Mouse (Mus musculus) skeletal muscle tissue, adult 2 months (tissue): ENCODE measurements around the gene Mymx.

ENCODE experiments used
- DNase-seq: peaks from one replicate; pipeline ENCODE4 v3.0.0-alpha.2; 2012; ENCODE audit warnings: low read depth, low spot score

Mymx gene

GRCm38 (mm10) chr17:45572103-45573086 lies 29.5 kb downstream of the Mymx start:
- DNase-seq, result peak; percentile 74

GRCm38 (mm10) chr17:45569999-45570398 lies 31.9 kb downstream of the Mymx start:
- no peak for DNase-seq

DNA sequence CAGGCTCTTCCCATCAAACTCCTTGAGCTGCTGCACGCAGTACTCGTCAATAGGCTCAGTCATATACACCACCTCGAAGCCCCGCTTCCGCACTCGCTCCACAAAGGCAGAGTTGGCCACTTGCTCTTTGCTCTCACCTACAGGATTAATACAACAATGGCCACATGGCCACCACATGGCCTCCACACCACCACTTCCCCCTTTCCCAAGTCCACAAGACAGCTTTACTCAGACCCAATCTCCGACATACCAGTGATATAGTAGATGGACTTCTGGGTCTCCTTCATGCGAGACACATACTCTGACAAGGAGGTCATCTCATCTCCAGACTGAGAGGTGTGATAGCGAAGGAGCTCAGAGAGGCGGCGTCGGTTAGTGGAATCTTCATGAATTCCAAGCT lies 32.9 kb downstream of the Mymx start:
- no peak for DNase-seq

GRCm38 (mm10) chr17:45567162-45567601 lies 34.7 kb downstream of the Mymx start:
- DNase-seq, result no peak

DNA sequence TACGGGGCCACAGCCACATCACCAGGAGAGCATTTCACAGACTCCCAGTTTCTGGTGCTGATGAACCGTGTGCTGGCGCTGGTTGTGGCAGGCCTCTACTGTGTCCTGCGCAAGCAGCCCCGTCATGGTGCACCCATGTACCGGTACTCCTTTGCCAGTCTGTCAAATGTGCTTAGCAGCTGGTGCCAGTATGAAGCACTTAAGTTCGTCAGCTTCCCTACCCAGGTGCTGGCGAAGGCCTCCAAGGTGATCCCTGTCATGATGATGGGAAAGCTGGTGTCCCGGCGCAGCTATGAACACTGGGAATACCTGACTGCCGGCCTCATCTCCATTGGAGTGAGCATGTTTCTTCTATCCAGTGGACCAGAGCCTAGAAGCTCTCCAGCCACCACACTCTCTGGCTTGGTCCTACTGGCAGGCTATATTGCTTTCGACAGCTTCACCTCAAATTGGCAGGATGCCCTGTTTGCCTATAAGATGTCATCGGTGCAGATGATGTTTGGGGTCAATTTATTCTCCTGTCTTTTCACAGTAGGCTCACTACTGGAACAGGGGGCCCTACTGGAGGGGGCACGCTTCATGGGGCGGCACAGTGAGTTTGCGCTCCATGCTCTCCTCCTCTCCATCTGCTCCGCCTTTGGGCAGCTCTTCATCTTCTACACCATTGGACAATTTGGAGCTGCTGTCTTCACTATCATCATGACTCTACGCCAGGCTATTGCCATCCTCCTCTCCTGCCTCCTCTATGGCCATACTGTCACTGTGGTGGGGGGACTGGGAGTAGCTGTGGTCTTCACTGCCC lies 35.3 kb downstream of the Mymx start:
- DNase-seq, result no peak

GRCm38 (mm10) chr17:45566031-45566359 lies 35.9 kb downstream of the Mymx start:
- no peak for DNase-seq

GRCm38 (mm10) chr17:45565103-45565502 lies 36.8 kb downstream of the Mymx start:
- DNase-seq, result no peak

DNA sequence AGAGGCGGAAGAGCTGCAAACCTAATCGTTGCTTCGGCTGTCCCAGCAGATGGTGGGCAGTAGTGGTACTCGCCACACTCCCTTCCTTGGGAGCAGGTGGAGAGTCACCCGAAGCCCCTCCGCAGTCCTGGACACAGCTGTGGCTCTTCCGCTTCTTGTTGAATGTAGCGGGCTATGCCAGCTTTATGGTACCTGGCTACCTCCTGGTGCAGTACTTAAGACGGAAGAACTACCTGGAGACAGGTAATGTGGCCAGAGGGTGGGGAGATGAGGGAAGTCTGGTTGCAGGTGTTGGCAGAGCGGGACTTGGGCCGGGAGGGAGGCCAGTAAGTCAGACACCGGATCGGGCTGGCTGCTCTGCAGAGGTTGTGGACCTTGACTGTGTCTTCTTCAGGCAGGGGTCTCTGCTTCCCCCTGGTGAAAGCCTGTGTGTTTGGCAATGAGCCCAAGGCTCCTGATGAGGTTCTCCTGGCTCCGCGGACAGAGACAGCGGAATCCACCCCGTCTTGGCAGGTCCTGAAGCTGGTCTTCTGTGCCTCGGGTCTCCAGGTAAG lies 37.3 kb downstream of the Mymx start:
- no peak for DNase-seq

DNA sequence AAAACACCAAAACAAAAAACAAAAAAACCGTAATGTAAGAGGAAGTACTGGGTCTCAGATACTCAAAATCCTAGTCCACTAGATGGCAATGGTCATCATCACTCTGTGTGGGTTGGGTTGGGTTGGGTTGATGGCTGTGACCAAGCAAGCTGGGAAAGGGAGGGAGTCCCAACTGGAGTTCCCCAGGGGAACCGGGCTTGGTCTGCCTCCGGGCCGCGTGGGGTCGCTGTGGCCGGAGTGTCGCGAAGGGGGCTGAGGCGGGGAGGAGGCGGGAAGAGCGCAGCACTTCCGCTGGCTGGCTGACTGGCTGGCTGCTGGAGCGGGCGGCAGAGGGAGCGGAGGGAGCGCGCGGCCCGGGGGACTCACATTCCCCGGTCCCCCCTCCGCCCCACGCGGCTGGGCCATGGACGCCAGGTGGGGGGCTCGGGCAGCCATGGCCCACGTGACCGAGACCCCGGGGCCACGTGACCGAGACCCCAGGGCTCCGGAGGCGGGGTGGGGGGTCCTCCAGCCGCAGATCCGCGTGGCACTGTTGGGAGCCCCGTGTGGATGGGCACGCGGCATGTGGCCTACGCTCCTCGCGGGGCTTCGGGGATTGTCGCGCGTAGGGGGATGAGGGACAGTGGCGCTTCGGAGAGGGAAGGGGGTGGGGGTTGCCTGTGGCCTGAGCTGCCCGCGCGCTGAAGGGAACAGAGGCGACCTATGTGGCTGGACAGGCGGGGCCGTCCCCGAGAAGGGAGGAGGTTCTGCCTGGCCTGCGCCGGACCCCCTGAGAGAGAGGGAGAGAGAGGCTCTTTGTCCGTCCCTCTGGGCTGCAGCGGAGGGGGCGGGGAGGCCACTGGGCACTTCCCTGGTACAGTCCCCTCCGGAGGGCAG lies 38.0 kb downstream of the Mymx start, which contains the start of gene Slc35b2:
Gene Slc35b2 (plus strand): TSS at position 220 of the 876 bp plus-strand sequence.
- peak; percentile 91 for DNase-seq

DNA sequence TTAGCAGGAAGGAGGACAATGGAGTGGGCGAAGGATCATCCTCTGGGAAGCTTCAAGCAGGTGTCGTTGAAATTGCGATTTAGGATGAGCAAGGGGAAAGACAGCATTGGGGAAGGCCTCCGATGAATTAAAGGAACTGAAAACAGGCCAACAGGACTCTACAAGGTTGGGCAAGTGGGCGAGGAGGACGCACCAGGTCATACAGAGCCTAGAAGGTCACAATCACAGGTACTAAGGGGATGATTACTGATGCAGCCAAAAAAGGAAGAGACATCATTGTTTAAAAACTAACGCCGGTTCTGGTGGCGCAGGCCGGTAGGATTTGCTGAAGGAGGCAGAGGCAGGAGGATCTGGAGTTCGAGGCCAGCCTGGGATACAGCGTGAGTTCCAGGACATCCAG lies 38.7 kb downstream of the Mymx start:
- no peak for DNase-seq

GRCm38 (mm10) chr17:45559732-45560525 lies 42.0 kb downstream of the Mymx start:
- no peak for DNase-seq

- no peak for DNase-seq
Observed at GRCm38 (mm10) chr17:45557998-45558862, 43.7 kb downstream of the Mymx start.

- DNase-seq, result no peak
Observed at GRCm38 (mm10) chr17:45557246-45557824, 44.6 kb downstream of the Mymx start.

DNA sequence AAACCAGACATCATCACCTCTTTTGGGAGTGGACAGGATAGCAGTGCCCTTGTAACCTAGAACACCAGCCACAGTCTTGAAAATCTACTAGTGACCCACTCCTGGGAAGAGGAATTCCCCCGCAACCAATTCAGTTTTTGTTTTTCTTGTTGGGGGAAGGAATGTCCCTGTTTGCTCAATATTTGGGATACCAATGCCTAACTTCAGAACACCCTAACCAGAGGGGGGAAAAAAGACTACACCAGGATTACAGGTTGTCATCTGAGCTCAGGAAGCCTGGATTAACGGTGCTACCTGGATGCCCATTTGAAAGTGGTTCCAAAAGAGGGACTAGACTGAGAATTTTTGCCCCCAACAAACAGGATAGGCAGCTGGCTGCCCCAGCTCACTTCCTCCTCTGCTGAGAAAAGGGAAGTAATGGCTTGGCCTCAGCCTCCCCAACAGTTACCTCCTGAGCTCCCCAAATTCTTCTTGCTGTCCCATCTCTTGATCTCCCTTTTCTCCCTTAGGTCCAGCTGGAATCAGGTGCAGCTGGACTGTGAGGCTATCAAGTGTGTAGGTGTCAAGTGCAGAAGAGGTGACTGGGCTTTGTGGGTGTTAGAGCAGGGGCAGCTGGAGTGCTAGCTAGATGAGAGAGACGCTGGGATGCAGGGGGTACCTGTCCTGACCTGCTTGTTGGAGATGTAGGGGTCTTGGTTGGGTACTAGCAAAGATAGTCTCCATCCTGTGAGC lies 45.2 kb downstream of the Mymx start:
- DNase-seq, result no peak

GRCm38 (mm10) chr17:45556107-45556489 lies 45.8 kb downstream of the Mymx start:
- DNase-seq, result no peak

DNA sequence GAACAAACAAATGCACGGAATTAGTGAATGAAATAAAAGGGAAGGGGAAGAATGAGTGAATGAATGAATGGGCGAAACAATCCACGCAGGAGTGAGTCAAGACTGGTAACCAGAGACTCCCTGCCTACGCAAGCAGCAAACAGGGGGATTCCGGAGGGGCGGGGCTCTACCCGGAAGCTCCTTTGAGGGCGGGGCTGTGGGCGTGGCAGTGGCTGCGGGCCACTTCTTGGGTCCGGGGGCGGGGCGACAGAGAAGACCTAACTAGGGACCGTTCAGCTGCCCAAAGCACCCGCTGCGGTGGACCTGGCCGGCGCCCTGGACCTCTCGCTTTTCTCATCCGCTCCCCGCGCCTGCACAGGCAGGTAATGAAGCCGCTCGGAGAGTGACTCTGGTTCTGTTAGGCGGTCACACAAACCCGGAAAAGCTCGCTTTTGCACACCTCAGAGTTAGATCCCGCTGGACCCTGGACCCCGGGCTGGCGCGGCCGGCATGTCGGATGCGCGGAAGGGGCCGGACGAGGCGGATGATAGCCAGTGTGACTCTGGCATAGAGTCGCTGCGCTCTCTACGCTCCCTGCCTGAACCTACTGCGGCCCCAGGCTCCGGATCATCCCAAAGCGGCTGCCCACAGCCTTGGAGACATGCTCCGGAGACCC lies 46.3 kb downstream of the Mymx start, which contains the start of gene Nfkbie:
Gene Nfkbie (plus strand): TSS at position 252 of the 655 bp plus-strand sequence.
- peak; percentile 85 for DNase-seq

GRCm38 (mm10) chr17:45554420-45554819 lies 47.5 kb downstream of the Mymx start:
- DNase-seq, result no peak

DNA sequence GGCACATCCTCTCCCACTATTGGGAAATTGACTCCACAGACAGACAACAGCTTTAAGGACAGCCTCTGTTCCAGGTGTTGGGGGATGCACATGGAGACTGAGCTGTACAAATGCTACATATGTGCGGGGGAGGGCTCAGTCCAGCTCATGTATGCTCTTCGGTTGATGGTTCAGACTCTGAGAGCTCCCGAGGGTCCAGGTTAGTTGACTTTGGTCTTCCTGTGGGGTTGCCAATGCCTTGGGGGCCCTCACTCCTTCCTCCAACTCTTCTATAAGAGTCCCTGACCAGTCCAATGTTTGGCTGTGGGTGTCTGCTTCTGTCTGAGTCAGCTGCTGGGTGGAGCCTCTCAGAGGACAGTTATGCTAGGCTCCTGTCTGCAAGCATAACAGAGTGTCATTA lies 48.8 kb downstream of the Mymx start:
- DNase-seq, result no peak
